Mouse (Mus musculus): ENCODE measurements around the gene 4930518I15Rik.

DNA sequence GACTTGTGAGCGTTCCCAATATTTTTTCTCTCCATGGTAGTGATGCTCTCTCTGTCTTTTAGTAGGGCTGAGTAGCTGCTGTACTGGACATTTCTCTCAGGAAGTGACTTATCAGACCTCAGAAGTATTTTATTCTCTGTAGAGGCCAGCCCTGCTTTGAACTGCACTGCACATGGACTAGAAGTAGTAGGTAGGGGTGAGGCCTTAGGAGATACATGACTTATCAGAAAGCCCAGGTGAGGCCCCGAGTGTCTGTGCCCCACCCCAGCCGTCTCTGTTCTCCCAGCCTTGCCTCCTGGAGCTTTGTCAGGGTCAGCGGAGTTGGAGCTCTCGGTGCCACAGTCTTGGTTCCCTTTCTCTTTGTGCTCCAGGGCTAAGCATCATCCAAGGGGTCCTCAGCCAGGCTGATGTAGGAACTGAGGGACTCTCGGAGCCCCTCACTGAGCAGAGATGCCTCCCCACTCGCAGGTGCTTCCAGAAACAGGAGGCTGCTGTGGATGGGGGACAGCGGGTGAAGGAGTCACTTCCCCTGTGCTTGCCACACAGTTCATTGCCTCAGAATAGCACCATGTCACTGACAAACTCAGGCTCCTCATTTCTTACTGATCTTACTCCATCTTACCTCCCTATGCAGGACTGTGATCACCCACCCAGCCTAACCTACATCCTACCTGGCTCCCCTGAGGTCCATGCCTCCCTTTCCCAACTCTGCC, 16.5 kb upstream of the 4930518I15Rik start:
- TF ChIP-seq CTCF (IDR thresholded peaks at IDR 0.05; ENCODE audit: low read depth) (no peak), EP300 (optimal IDR thresholded peaks at IDR 0.05) (no peak)
